Mouse (Mus musculus) forebrain, embryonic 11.5 days (tissue): ENCODE results near the gene Ifit3. TPM values are rescaled to one million over a fixed set of nuclear protein-coding genes. Genes with fewer than 3 reads are reported as not detected.

ENCODE experiments used
- ATAC-seq: fragments of 200-750 bp; cut with Nextera tagmentation; replicated peaks from 2 replicates; pipeline ENCODE4 v1.8.0; 2017; ENCODE audit warnings: moderate TSS enrichment; ENCODE audit not compliant: low FRiP score
- DNase-seq: peaks from one replicate; pipeline ENCODE4 v3.0.0-alpha.2; 2017; ENCODE audit warnings: low spot score
- H3K27ac ChIP-seq: fragments of 300-500 bp; sonication (generic); 2 replicates; pipeline ENCODE4 v1.5.1; 2014; ENCODE audit warnings: low read depth, low read length
- H3K27me3 ChIP-seq: fragments of 300-500 bp; sonication (generic); 2 replicates; pipeline ENCODE4 v1.6.1; 2014; ENCODE audit warnings: mild to moderate bottlenecking, low read length, mixed read lengths; ENCODE audit not compliant: control insufficient read depth, insufficient read depth
- H3K36me3 ChIP-seq: fragments of 300-500 bp; sonication (generic); 2 replicates; pipeline ENCODE4 v1.6.1; 2014; ENCODE audit warnings: mild to moderate bottlenecking, low read length, moderate library complexity, mixed read lengths; ENCODE audit not compliant: control insufficient read depth, insufficient read depth
- H3K4me1 ChIP-seq: fragments of 300-500 bp; sonication (generic); replicated peaks from 2 replicates; pipeline ENCODE4 v1.6.1; 2014; ENCODE audit warnings: low read length, mixed read lengths; ENCODE audit not compliant: control insufficient read depth, insufficient read depth
- H3K4me2 ChIP-seq: fragments of 300-500 bp; sonication (generic); 2 replicates; pipeline ENCODE4 v1.6.1; 2014; ENCODE audit warnings: low read depth, mild to moderate bottlenecking, low read length, moderate library complexity, mixed read lengths; ENCODE audit not compliant: severe bottlenecking
- H3K4me3 ChIP-seq: fragments of 300-500 bp; sonication (generic); 2 replicates; pipeline ENCODE4 v1.5.1; 2014; ENCODE audit warnings: low read depth, low read length
- H3K9ac ChIP-seq: fragments of 300-500 bp; sonication (generic); 2 replicates; pipeline ENCODE4 v1.6.1; 2014; ENCODE audit warnings: low read length
- H3K9me3 ChIP-seq: fragments of 300-500 bp; sonication (generic); 2 replicates; pipeline ENCODE4 v1.6.1; 2016; ENCODE audit warnings: low read length, mixed read lengths; ENCODE audit not compliant: control insufficient read depth
- WGBS: fragments of 180-500 bp; shearing (Covaris S2); extraction: QIAGEN DNeasy Blood & Tissue Kit; methylation state at CpG from one replicate; pipeline ENCODE4 v1.1.7; 2014; 5-methylcytosine and 5-hydroxymethylcytosine counted together
- polyA plus RNA-seq: library from polyadenylated mRNA; unstranded; fragments of >200 nt; fragmentation: Nextera tagmentation; extraction: Ambion mirVana; gene quantifications from 2 replicates; pipeline ENCODE4 v1.2.1, GENCODE M21; 2014

Ifit3 gene
- polyA plus RNA-seq, 1 experiment from 2014 or later: 0.52 TPM

DNA sequence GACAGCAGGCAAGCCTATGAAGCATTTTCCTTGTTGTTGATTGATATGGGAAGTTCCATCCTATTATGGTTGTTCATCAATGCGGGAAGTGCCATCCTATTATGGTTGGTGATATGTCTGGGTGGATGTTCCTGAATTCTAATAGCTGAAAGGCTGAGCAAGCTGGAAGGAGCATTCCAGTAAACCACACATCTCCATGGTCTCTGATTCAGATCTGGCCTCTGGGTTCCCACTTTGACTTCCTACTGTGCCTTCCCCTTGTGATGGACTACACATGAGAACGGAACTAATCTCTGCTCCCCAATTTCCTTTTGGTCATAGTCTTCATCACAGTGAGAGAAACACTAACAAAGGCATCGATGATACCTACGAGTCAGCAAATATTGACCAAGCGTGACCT lies 37.5 kb downstream of the Ifit3 start:
- H3K4me3 ChIP-seq: no peak overlapping the region
- no peak overlapping the region for H3K27ac ChIP-seq
- H3K9ac ChIP-seq: no peak overlapping the region
- WGBS: 92% methylated on average over 5 of the region's 5 CpGs
- H3K27me3 ChIP-seq: no peaks in the 10 kb centered on the region
- no peaks in the 10 kb centered on the region for H3K36me3 ChIP-seq
- no peaks in the 10 kb centered on the region for H3K4me1 ChIP-seq
- no peak for ATAC-seq
- DNase-seq: no peak
- no peak overlapping the region for H3K4me2 ChIP-seq
- H3K9me3 ChIP-seq: no peaks in the 10 kb centered on the region

DNA sequence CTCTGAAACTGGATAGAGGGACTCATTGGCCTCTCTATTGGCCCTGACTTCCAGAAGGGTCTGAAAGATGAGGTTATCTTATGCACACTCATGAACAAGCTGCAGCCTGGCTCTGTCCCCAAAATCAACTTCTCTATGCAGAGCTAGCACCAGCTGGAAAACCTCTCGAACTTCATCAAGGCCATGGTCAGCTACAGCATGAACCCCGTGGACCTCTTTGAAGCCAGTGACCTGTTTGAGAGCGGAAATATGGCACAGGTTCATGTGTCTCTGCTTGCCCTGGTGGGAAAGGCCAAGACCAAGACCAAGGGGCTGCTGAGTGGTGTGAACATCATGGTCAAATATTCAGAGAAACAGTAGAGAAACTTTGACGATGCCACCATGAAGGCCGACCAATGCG lies 40.5 kb downstream of the Ifit3 start:
- no peaks in the 10 kb centered on the region for H3K4me1 ChIP-seq
- no peaks in the 10 kb centered on the region for H3K36me3 ChIP-seq
- no peak overlapping the region for H3K27ac ChIP-seq
- H3K27me3 ChIP-seq: no peaks in the 10 kb centered on the region
- H3K9me3 ChIP-seq: no peaks in the 10 kb centered on the region
- DNase-seq (no peak), ATAC-seq (no peak)
- WGBS: 94% methylated on average over 6 of the region's 6 CpGs
- no peak overlapping the region for H3K9ac ChIP-seq
- H3K4me3 ChIP-seq: no peak overlapping the region
- H3K4me2 ChIP-seq: no peak overlapping the region

DNA sequence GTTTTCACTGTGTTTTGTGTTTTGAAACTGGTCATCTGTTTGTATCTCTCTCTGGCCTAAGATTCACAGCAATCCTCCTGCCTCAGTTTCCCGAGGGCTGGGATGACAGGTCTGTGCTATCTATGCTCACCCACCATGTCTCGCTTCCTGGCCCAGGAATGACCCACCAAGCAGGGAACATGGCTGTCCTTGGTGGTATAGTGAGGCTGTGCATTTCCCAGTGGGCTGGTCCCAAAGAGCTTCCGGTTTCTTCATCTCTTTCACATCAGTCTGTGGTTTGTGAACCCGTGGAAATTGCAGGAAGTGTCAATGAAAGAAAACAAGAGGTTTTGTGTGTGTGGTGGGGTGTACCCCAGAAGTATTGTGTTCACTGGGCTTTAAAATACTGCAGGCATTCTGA lies 41.3 kb downstream of the Ifit3 start:
- DNase-seq (no peak), ATAC-seq (no peak)
- 81% methylated on average over 4 of the region's 4 CpGs for WGBS
- H3K4me2 ChIP-seq: no peak overlapping the region
- H3K27me3 ChIP-seq: no peaks in the 10 kb centered on the region
- no peak overlapping the region for H3K9ac ChIP-seq
- no peaks in the 10 kb centered on the region for H3K36me3 ChIP-seq
- no peaks in the 10 kb centered on the region for H3K9me3 ChIP-seq
- H3K4me3 ChIP-seq: no peak overlapping the region
- H3K4me1 ChIP-seq: no peaks in the 10 kb centered on the region
- H3K27ac ChIP-seq: no peak overlapping the region

DNA sequence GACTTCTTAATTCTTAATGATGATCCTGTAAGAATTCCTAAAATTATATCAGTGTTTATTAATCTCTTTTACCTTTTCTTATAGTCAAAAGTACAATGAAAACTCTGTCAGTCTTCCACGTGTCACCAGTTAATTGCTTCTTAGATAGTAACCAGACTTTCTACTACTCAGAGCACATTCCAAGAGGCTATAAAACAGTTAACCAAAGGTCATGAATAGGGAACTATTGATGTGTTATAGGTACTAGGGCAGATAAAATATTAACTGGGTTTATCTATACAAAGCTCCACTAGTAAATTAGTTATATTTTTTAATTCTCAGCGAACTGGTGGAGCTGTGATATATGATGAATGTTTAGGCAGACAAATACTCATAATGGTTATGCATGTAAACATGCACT lies 44.2 kb downstream of the Ifit3 start:
- Histone ChIP-seq H3K4me1 (no peaks in the 10 kb centered on the region), H3K36me3 (no peaks in the 10 kb centered on the region), H3K9ac (no peak overlapping the region), H3K9me3 (no peaks in the 10 kb centered on the region), H3K27me3 (no peaks in the 10 kb centered on the region), H3K27ac (no peak overlapping the region), H3K4me3 (no peak overlapping the region), H3K4me2 (no peak overlapping the region)
- 80% methylated on average over 2 of the region's 2 CpGs for WGBS
- no peak for DNase-seq
- no peak for ATAC-seq

DNA sequence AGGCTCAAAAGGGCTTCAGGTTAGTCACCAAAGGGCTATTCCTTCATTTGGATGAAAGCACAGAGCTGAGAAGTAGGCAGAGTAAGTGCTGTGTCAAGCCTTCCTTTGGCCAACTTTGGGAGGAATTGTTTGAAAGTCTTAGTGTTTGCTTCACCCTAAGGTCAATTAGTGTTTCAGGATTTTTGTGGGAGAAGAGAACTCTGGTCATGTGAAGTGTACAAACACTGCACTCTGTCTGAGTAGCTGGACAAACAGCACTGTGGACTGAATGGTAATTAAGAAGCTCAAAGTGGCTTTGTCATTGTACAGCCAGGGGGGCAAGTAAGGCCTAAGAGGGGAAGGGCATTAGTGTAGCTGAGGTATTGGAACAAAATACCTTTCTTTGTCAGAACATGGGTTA lies 48.2 kb downstream of the Ifit3 start:
- Histone ChIP-seq H3K27me3 (no peaks in the 10 kb centered on the region), H3K4me2 (no peak overlapping the region), H3K9me3 (no peaks in the 10 kb centered on the region), H3K27ac (no peak overlapping the region), H3K4me1 (no peaks in the 10 kb centered on the region), H3K36me3 (no peaks in the 10 kb centered on the region), H3K9ac (no peak overlapping the region), H3K4me3 (no peak overlapping the region)
- no peak for DNase-seq
- ATAC-seq: no peak

DNA sequence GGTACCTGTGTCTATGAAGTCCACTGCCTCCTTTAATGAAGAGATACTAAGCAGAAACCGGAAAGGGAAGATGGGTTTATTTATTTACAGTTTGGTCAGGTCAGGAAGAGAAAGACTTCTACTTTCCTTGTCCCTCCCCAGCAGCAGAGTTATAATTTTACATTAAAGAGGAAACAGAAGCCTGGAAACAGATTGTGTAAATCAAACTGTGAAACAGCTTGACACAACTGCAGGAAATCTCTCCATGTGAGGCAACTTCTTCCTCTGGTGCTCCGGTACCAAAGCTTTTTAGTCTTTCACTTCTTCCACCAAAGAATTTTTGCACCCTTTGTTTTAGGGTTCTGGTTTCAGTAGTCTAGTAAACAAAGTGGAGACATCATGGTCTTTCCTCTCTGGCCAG lies 50.2 kb downstream of the Ifit3 start:
- Histone ChIP-seq H3K27me3 (no peaks in the 10 kb centered on the region), H3K4me1 (no peaks in the 10 kb centered on the region), H3K27ac (no peak overlapping the region), H3K4me2 (no peak overlapping the region), H3K9ac (no peak overlapping the region), H3K9me3 (no peaks in the 10 kb centered on the region), H3K4me3 (no peak overlapping the region), H3K36me3 (no peaks in the 10 kb centered on the region)
- ATAC-seq (no peak), DNase-seq (no peak)
- WGBS: 84% methylated on average over 2 of the region's 2 CpGs

DNA sequence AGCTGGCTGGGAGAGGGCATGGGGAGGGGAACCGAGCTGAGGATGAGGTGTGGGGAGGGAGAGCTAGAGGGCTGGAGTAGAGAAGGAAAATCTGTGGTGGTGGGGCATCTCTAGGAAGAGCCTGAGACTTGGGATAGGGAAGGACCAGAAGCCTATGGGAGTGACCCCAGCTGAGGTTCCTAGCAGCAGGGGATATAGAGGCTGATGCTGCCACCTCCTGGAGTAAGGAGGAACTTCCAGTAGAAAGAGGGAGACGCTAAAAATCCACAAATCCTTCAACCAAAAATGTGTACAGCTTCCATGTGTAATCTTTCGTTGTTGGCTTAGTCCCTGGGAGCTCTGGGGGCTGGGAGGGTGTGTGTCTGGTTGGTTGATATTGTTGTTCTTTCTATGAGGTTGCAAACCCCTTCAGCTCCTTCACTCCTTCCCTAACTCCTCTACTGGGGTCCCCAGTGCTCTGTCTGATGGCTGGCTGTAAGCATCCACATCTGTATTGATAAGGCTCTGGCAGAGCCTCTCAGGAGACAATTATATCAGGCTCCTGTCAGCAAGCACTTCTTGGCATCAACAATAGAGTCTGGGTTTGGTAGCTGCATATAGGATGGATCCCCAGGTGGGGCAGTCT lies 53.7 kb downstream of the Ifit3 start:
- H3K27me3 ChIP-seq: no peaks in the 10 kb centered on the region
- H3K9ac ChIP-seq: no peak overlapping the region
- H3K4me3 ChIP-seq: no peak overlapping the region
- no peaks in the 10 kb centered on the region for H3K36me3 ChIP-seq
- H3K27ac ChIP-seq: no peak overlapping the region
- 8% methylated on average over 3 of the region's 3 CpGs for WGBS
- H3K4me1 ChIP-seq: no peaks in the 10 kb centered on the region
- peak; percentile 71 for ATAC-seq
- no peaks in the 10 kb centered on the region for H3K9me3 ChIP-seq
- peak; percentile 62 for DNase-seq
- no peak overlapping the region for H3K4me2 ChIP-seq

Other genes starting within 250 kb of the Ifit3 start
- 0.45 and 0.75 TPM in 2 replicates for gene Ch25h, start 108.4 kb upstream of the Ifit3 start, polyA plus RNA-seq
- 20.9 and 21.5 TPM in 2 replicates for gene Lipa, start 56.1 kb upstream of the Ifit3 start, polyA plus RNA-seq
- gene Ifit2, start 32.8 kb upstream of the Ifit3 start, polyA plus RNA-seq: 4.9 and 6.4 TPM in 2 replicates
- 0.08 TPM in 1 of 2 replicates, not detected in the other for gene Ifit1bl1, start 18.4 kb downstream of the Ifit3 start, polyA plus RNA-seq
- gene Ifit3b, start 24.4 kb downstream of the Ifit3 start, polyA plus RNA-seq: 0.21 TPM in 1 of 2 replicates, not detected in the other
- gene Ifit1bl2, start 57.2 kb downstream of the Ifit3 start, polyA plus RNA-seq: 0.09 TPM in 1 of 2 replicates, not detected in the other
- 0.20 TPM in 1 of 2 replicates, not detected in the other for gene Ifit1, start 57.3 kb downstream of the Ifit3 start, polyA plus RNA-seq
- 0.91 and 1.3 TPM in 2 replicates for gene Slc16a12, start 163.8 kb downstream of the Ifit3 start, polyA plus RNA-seq